Comparison of ENCODE assay signal across 8 mouse cellular contexts in genomic region chr11:20794196-20794912, GRCm38 (mm10). TPM values are rescaled to one million over a fixed set of nuclear protein-coding genes. Genes with fewer than 3 reads are reported as not detected.
DNase-seq lines count a peak whose midpoint lies in the region; ATAC-seq and TF ChIP-seq lines count a peak whose summit lies in the region.

No protein-coding gene starts in this region.

- peaks cover 9% of the 10 kb centered on the region for H3K4me1 ChIP-seq in embryonic facial prominence, embryonic 13.5 days
- no peaks in the 10 kb centered on the region for H3K4me1 ChIP-seq in limb, embryonic 14.5 days (ENCODE audit: control insufficient read depth, insufficient read depth, low read length)
- H3K4me1 ChIP-seq in midbrain, postnatal 0 days (ENCODE audit: insufficient read depth, low read length): no peaks in the 10 kb centered on the region

- no peak overlapping the region for H3K27ac ChIP-seq in embryonic facial prominence, embryonic 13.5 days
- no peak overlapping the region for H3K27ac ChIP-seq in limb, embryonic 14.5 days (replicated peaks; ENCODE audit: low read depth, low read length)
- H3K27ac ChIP-seq in midbrain, postnatal 0 days (ENCODE audit: low read depth, low read length): no peak overlapping the region

- no peaks in the 10 kb centered on the region; the same call in 1 of the 2 replicates for H3K27me3 ChIP-seq in embryonic facial prominence, embryonic 13.5 days
- no peaks in the 10 kb centered on the region for H3K27me3 ChIP-seq in limb, embryonic 14.5 days (ENCODE audit: control insufficient read depth, insufficient read depth, low read length)
- H3K27me3 ChIP-seq in midbrain, postnatal 0 days (ENCODE audit: insufficient read depth, low read length): no peaks in the 10 kb centered on the region

- H3K9me3 ChIP-seq in embryonic facial prominence, embryonic 13.5 days: peaks cover 7% of the 10 kb centered on the region
- H3K9me3 ChIP-seq in limb, embryonic 14.5 days (ENCODE audit: control insufficient read depth, low read length): 0 out of 2 replicates have a peak, but pooled peaks cover 6% of the 10 kb centered on the region
- H3K9me3 ChIP-seq in midbrain, postnatal 0 days (ENCODE audit: low read length): no peaks in the 10 kb centered on the region

- no peak overlapping the region for H3K9ac ChIP-seq in embryonic facial prominence, embryonic 13.5 days
- no peak overlapping the region for H3K9ac ChIP-seq in limb, embryonic 14.5 days (ENCODE audit: low read depth, low read length, severe bottlenecking)
- no peak overlapping the region for H3K9ac ChIP-seq in midbrain, postnatal 0 days (replicated peaks; ENCODE audit: low read length, poor library complexity, severe bottlenecking)

- ATAC-seq in embryonic facial prominence, embryonic 13.5 days (ENCODE audit: insufficient number of reproducible peaks, insufficient read depth, low FRiP score, low TSS enrichment, low read depth): peak; percentile 74; the same call in 1 of the 2 replicates
- peak; percentile 80 for ATAC-seq in limb, embryonic 14.5 days (ENCODE audit: low FRiP score, low read depth)
- peak; percentile 88 for ATAC-seq in midbrain, postnatal 0 days (ENCODE audit: low FRiP score)

- 27% methylated on average over 10 of the region's 10 CpGs for WGBS in embryonic facial prominence, embryonic 13.5 days
- 33% methylated on average over 10 of the region's 10 CpGs for WGBS in limb, embryonic 14.5 days
- WGBS in midbrain, postnatal 0 days: 34% methylated on average over 10 of the region's 10 CpGs

- peak overlapping the region; percentile 27; the same call in 1 of the 2 replicates for H3K4me2 ChIP-seq in embryonic facial prominence, embryonic 13.5 days
- H3K4me2 ChIP-seq in limb, embryonic 14.5 days (replicated peaks; ENCODE audit: low read depth, low read length, severe bottlenecking): no peak overlapping the region
- 0 out of 2 replicates have a peak overlapping the region, but pooled peaks have one; percentile 12 for H3K4me2 ChIP-seq in midbrain, postnatal 0 days (ENCODE audit: low read depth, low read length, poor library complexity, severe bottlenecking)

- TF ChIP-seq CTCF in midbrain, postnatal 0 days (IDR thresholded peaks at IDR 0.05): peak; percentile 89

- H3K36me3 ChIP-seq in embryonic facial prominence, embryonic 13.5 days: no peaks in the 10 kb centered on the region
- H3K36me3 ChIP-seq in limb, embryonic 14.5 days (ENCODE audit: control insufficient read depth, insufficient read depth, low read length): no peaks in the 10 kb centered on the region
- H3K36me3 ChIP-seq in midbrain, postnatal 0 days (ENCODE audit: insufficient read depth, low read length): no peaks in the 10 kb centered on the region

- no peak overlapping the region for H3K4me3 ChIP-seq in embryonic facial prominence, embryonic 13.5 days
- no peak overlapping the region for H3K4me3 ChIP-seq in limb, embryonic 14.5 days (replicated peaks; ENCODE audit: low read length)
- no peak overlapping the region for H3K4me3 ChIP-seq in midbrain, postnatal 0 days (ENCODE audit: low read depth, low read length)

- no peak for TF ChIP-seq POLR2A in limb, embryonic 14.5 days (IDR thresholded peaks at IDR 0.05; ENCODE audit: borderline replicate concordance, extremely low read depth, insufficient read depth, insufficient read length)

- peak; percentile 95 for DNase-seq in 3T3-L1 (ENCODE audit: low read depth, low spot score)
- peak; percentile 83 to 90 for DNase-seq in adrenal gland, postnatal 36 days
- DNase-seq in heart, adult 8-10 months (ENCODE audit: low spot score): peak; percentile 85
- DNase-seq in kidney, adult 9 months: peak; percentile 90
- peak; percentile 83 for DNase-seq in limb, embryonic 14.5 days (ENCODE audit: low spot score)
- peak; percentile 85 for DNase-seq in midbrain, postnatal 0 days (ENCODE audit: low spot score)
- peak; percentile 65 to 76 for DNase-seq in spleen, postnatal 14 days (ENCODE audit: low spot score in 2 of 2)

RNA-seq across cellular contexts. Expression of gene Lgalsl, which starts 36.5 kb away (rescaled TPM):
- total RNA-seq in adrenal gland, postnatal 36 days (2021): 10 to 100 TPM; 24.3 to 36.9 TPM
- polyA plus RNA-seq in embryonic facial prominence, embryonic 13.5 days (2015; fragmentation: Nextera tagmentation; extraction: Ambion mirVana): 55.0 and 60.6 TPM in 2 replicates
- 10 to 100 TPM; 25.3 to 32.2 (median 29.7) TPM for total RNA-seq in heart, adult 8-10 months (2022)
- polyA plus RNA-seq in limb, embryonic 14.5 days (2012; rRNA removed): 24.9 and 25.5 TPM in 2 replicates
- polyA plus RNA-seq in limb, embryonic 14.5 days (2014; fragmentation: Nextera tagmentation; extraction: Ambion mirVana): 52.0 and 52.2 TPM in 2 replicates
- total RNA-seq in midbrain, postnatal 0 days (2014; rRNA removed): 94.5 and 106 TPM in 2 replicates
- polyA plus RNA-seq in midbrain, postnatal 0 days (2015; fragmentation: Nextera tagmentation; extraction: Ambion mirVana): 82.9 and 83.1 TPM in 2 replicates

RNA-seq across cellular contexts. Expression of gene Aftph, which starts 53.0 kb away (rescaled TPM):
- total RNA-seq in adrenal gland, postnatal 36 days (2021): 10 to 100 TPM; 53.3 to 70.6 TPM
- polyA plus RNA-seq in embryonic facial prominence, embryonic 13.5 days (2015; fragmentation: Nextera tagmentation; extraction: Ambion mirVana): 19.2 and 22.4 TPM in 2 replicates
- total RNA-seq in heart, adult 8-10 months (2022): 10 to 100 TPM; 19.9 to 25.2 (median 23.0) TPM
- 25.0 and 33.1 TPM in 2 replicates for polyA plus RNA-seq in limb, embryonic 14.5 days (2012; rRNA removed)
- polyA plus RNA-seq in limb, embryonic 14.5 days (2014; fragmentation: Nextera tagmentation; extraction: Ambion mirVana): 19.8 and 21.0 TPM in 2 replicates
- total RNA-seq in midbrain, postnatal 0 days (2014; rRNA removed): 41.2 and 67.4 TPM in 2 replicates
- 22.3 and 23.4 TPM in 2 replicates for polyA plus RNA-seq in midbrain, postnatal 0 days (2015; fragmentation: Nextera tagmentation; extraction: Ambion mirVana)
